Mouse (Mus musculus): Measurements from ENCODE around the gene Mycn. TPM values are rescaled to one million over a fixed set of nuclear protein-coding genes. Genes with fewer than 3 reads are reported as not detected.

The Mycn gene
- polyA plus RNA-seq, 1 experiment = 75.0 TPM

- Histone ChIP-seq H3K4me1 (ENCODE audit: control insufficient read depth, insufficient read depth, low read length) (no peaks in the 10 kb centered on the region), H3K36me3 (ENCODE audit: control insufficient read depth, insufficient read depth, low read length, poor library complexity, severe bottlenecking) (peaks cover 47% of the 10 kb centered on the region)
- TF ChIP-seq CTCF (IDR thresholded peaks at IDR 0.05; ENCODE audit: low read depth, low read length) (no peak), EP300 (IDR thresholded peaks at IDR 0.05; ENCODE audit: insufficient read depth, low read depth, low read length) (no peak), POLR2A (IDR thresholded peaks at IDR 0.05; ENCODE audit: insufficient read depth, low read length) (no peak)
Measured at GRCm38 (mm10) chr12:12937746-12938145, 4.0 kb downstream of the Mycn start.

GRCm38 (mm10) chr12:12937088-12937487 lies 4.6 kb downstream of the Mycn start:
- peaks cover 47% of the 10 kb centered on the region for H3K36me3 ChIP-seq (ENCODE audit: control insufficient read depth, insufficient read depth, low read length, poor library complexity, severe bottlenecking)
- H3K27me3 ChIP-seq (ENCODE audit: control insufficient read depth, insufficient read depth, low read length, poor library complexity, severe bottlenecking) = no peaks in the 10 kb centered on the region
- no peaks in the 10 kb centered on the region for H3K9me3 ChIP-seq (replicated peaks; ENCODE audit: control insufficient read depth, insufficient read depth, low read length, poor library complexity, severe bottlenecking)
- H3K9ac ChIP-seq (ENCODE audit: low read depth, poor library complexity, severe bottlenecking) = peak overlapping the region; percentile 93
- peak overlapping the region; percentile 60 for H3K4me3 ChIP-seq (ENCODE audit: low read depth, low read length)
- no peak for TF ChIP-seq EP300 (IDR thresholded peaks at IDR 0.05; ENCODE audit: insufficient read depth, low read depth, low read length)
- no peak for TF ChIP-seq POLR2A (IDR thresholded peaks at IDR 0.05; ENCODE audit: insufficient read depth, low read length)
- TF ChIP-seq CTCF (IDR thresholded peaks at IDR 0.05; ENCODE audit: low read depth, low read length) = no peak
- peak overlapping the region; percentile 65 for H3K27ac ChIP-seq (ENCODE audit: insufficient read depth, low read length)
- H3K4me1 ChIP-seq (ENCODE audit: control insufficient read depth, insufficient read depth, low read length) = no peaks in the 10 kb centered on the region

More at GRCm38 (mm10) chr12:12937746-12938145, 4.0 kb downstream of the Mycn start:
- H3K4me3 ChIP-seq (ENCODE audit: low read depth, low read length) = peak overlapping the region; percentile 60
- peak overlapping the region; percentile 93 for H3K9ac ChIP-seq (ENCODE audit: low read depth, poor library complexity, severe bottlenecking)
- H3K27ac ChIP-seq (ENCODE audit: insufficient read depth, low read length) = peak overlapping the region; percentile 65
- no peaks in the 10 kb centered on the region for H3K27me3 ChIP-seq (ENCODE audit: control insufficient read depth, insufficient read depth, low read length, poor library complexity, severe bottlenecking)
- H3K9me3 ChIP-seq (replicated peaks; ENCODE audit: control insufficient read depth, insufficient read depth, low read length, poor library complexity, severe bottlenecking) = no peaks in the 10 kb centered on the region

- no peak for TF ChIP-seq CTCF (IDR thresholded peaks at IDR 0.05; ENCODE audit: low read depth, low read length)
- no peak for TF ChIP-seq EP300 (IDR thresholded peaks at IDR 0.05; ENCODE audit: insufficient read depth, low read depth, low read length)
- no peak for TF ChIP-seq POLR2A (IDR thresholded peaks at IDR 0.05; ENCODE audit: insufficient read depth, low read length)
- no peaks in the 10 kb centered on the region for H3K27me3 ChIP-seq (ENCODE audit: control insufficient read depth, insufficient read depth, low read length, poor library complexity, severe bottlenecking)
- H3K9me3 ChIP-seq (replicated peaks; ENCODE audit: control insufficient read depth, insufficient read depth, low read length, poor library complexity, severe bottlenecking) = no peaks in the 10 kb centered on the region
- no peak overlapping the region for H3K4me3 ChIP-seq (ENCODE audit: low read depth, low read length)
- peaks cover 20% of the 10 kb centered on the region for H3K36me3 ChIP-seq (ENCODE audit: control insufficient read depth, insufficient read depth, low read length, poor library complexity, severe bottlenecking)
- no peak overlapping the region for H3K9ac ChIP-seq (ENCODE audit: low read depth, poor library complexity, severe bottlenecking)
- H3K27ac ChIP-seq (ENCODE audit: insufficient read depth, low read length) = no peak overlapping the region
- peaks cover 2% of the 10 kb centered on the region for H3K4me1 ChIP-seq (ENCODE audit: control insufficient read depth, insufficient read depth, low read length)
Measured at GRCm38 (mm10) chr12:12932238-12932637, 9.5 kb downstream of the Mycn start.

GRCm38 (mm10) chr12:12928239-12928638 lies 13.5 kb downstream of the Mycn start:
- Histone ChIP-seq H3K9ac (ENCODE audit: low read depth, poor library complexity, severe bottlenecking) (no peak overlapping the region), H3K4me3 (ENCODE audit: low read depth, low read length) (no peak overlapping the region), H3K9me3 (replicated peaks; ENCODE audit: control insufficient read depth, insufficient read depth, low read length, poor library complexity, severe bottlenecking) (no peaks in the 10 kb centered on the region), H3K27me3 (ENCODE audit: control insufficient read depth, insufficient read depth, low read length, poor library complexity, severe bottlenecking) (no peaks in the 10 kb centered on the region), H3K27ac (ENCODE audit: insufficient read depth, low read length) (peak overlapping the region; percentile 98; the same call in 1 of the 2 replicates), H3K36me3 (ENCODE audit: control insufficient read depth, insufficient read depth, low read length, poor library complexity, severe bottlenecking) (no peaks in the 10 kb centered on the region), H3K4me1 (ENCODE audit: control insufficient read depth, insufficient read depth, low read length) (peaks cover 2% of the 10 kb centered on the region)
- TF ChIP-seq CTCF (IDR thresholded peaks at IDR 0.05; ENCODE audit: low read depth, low read length) = no peak
- no peak for TF ChIP-seq EP300 (IDR thresholded peaks at IDR 0.05; ENCODE audit: insufficient read depth, low read depth, low read length)
- no peak for TF ChIP-seq POLR2A (IDR thresholded peaks at IDR 0.05; ENCODE audit: insufficient read depth, low read length)

GRCm38 (mm10) chr12:12926975-12927527 lies 14.7 kb downstream of the Mycn start:
- Histone ChIP-seq H3K27me3 (ENCODE audit: control insufficient read depth, insufficient read depth, low read length, poor library complexity, severe bottlenecking) (no peaks in the 10 kb centered on the region), H3K9ac (ENCODE audit: low read depth, poor library complexity, severe bottlenecking) (peak overlapping the region; percentile 32; the same call in 1 of the 2 replicates), H3K4me3 (ENCODE audit: low read depth, low read length) (no peak overlapping the region), H3K36me3 (ENCODE audit: control insufficient read depth, insufficient read depth, low read length, poor library complexity, severe bottlenecking) (no peaks in the 10 kb centered on the region), H3K9me3 (replicated peaks; ENCODE audit: control insufficient read depth, insufficient read depth, low read length, poor library complexity, severe bottlenecking) (no peaks in the 10 kb centered on the region), H3K4me1 (ENCODE audit: control insufficient read depth, insufficient read depth, low read length) (peaks cover 2% of the 10 kb centered on the region), H3K27ac (ENCODE audit: insufficient read depth, low read length) (peak overlapping the region; percentile 98)
- TF ChIP-seq EP300 (IDR thresholded peaks at IDR 0.05; ENCODE audit: insufficient read depth, low read depth, low read length) (peak; percentile 93), CTCF (IDR thresholded peaks at IDR 0.05; ENCODE audit: low read depth, low read length) (no peak)

GRCm38 (mm10) chr12:12924446-12924845 lies 17.3 kb downstream of the Mycn start:
- Histone ChIP-seq H3K27ac (ENCODE audit: insufficient read depth, low read length) (peak overlapping the region; percentile 28; the same call in 1 of the 2 replicates), H3K9me3 (replicated peaks; ENCODE audit: control insufficient read depth, insufficient read depth, low read length, poor library complexity, severe bottlenecking) (no peaks in the 10 kb centered on the region), H3K4me3 (ENCODE audit: low read depth, low read length) (no peak overlapping the region), H3K27me3 (ENCODE audit: control insufficient read depth, insufficient read depth, low read length, poor library complexity, severe bottlenecking) (no peaks in the 10 kb centered on the region), H3K36me3 (ENCODE audit: control insufficient read depth, insufficient read depth, low read length, poor library complexity, severe bottlenecking) (no peaks in the 10 kb centered on the region), H3K4me1 (ENCODE audit: control insufficient read depth, insufficient read depth, low read length) (peaks cover 3% of the 10 kb centered on the region), H3K9ac (ENCODE audit: low read depth, poor library complexity, severe bottlenecking) (no peak overlapping the region)
- TF ChIP-seq EP300 (IDR thresholded peaks at IDR 0.05; ENCODE audit: insufficient read depth, low read depth, low read length) (peak; percentile 35; the same call in 1 of the 2 replicates), CTCF (IDR thresholded peaks at IDR 0.05; ENCODE audit: low read depth, low read length) (no peak)

Data from ES-Bruce4 (cell line).